Mouse (Mus musculus) megakaryocyte, embryonic 14.5 days (primary cell): ENCODE data around the gene Col4a1.

Experiments used
- FLI1 ChIP-seq: IDR thresholded peaks from 2 replicates; pipeline ENCODE4 v1.6.1; 2012; ENCODE audit warnings: low read length, inconsistent platforms, mixed read lengths
- GATA1 ChIP-seq: IDR thresholded peaks from 3 replicates; pipeline ENCODE4 v1.6.1; 2012; ENCODE audit warnings: mixed read lengths, low read length, inconsistent platforms, borderline replicate concordance

GRCm38 (mm10) chr8:11337642-11338041 lies 25.0 kb upstream of the Col4a1 start:
- TF ChIP-seq GATA1 (no peak), FLI1 (no peak)
